Mouse (Mus musculus) CD4-positive helper T cell, adult 2 months (primary cell): Measurements from ENCODE around the gene Lypd1.

ENCODE experiments used
- DNase-seq: peaks from one replicate; pipeline ENCODE4 v3.0.0-alpha.2; 2012; ENCODE audit warnings: low read depth, missing footprints, low spot score

Gene Lypd1

GRCm38 (mm10) chr1:125912601-125913600, at the start of gene Lypd1:
Gene Lypd1 (minus strand): TSS chr1:125913101.
- no peak for DNase-seq

- DNase-seq = no peak
Measured at GRCm38 (mm10) chr1:125951026-125951425, 38.1 kb upstream of the Lypd1 start.

- DNase-seq = no peak
Measured at GRCm38 (mm10) chr1:125949076-125949475, 36.2 kb upstream of the Lypd1 start.

GRCm38 (mm10) chr1:125945136-125945535, 32.2 kb upstream of the Lypd1 start:
- DNase-seq = no peak

GRCm38 (mm10) chr1:125943305-125943704, 30.4 kb upstream of the Lypd1 start:
- DNase-seq = no peak

GRCm38 (mm10) chr1:125925486-125925885, 12.6 kb upstream of the Lypd1 start:
- DNase-seq = no peak

GRCm38 (mm10) chr1:125923062-125923461, 10.2 kb upstream of the Lypd1 start:
- DNase-seq = no peak

- no peak for DNase-seq
Measured at GRCm38 (mm10) chr1:125920696-125921095, 7.8 kb upstream of the Lypd1 start.

- no peak for DNase-seq
Measured at GRCm38 (mm10) chr1:125911901-125912445, 928 bp downstream of the Lypd1 start.

- no peak for DNase-seq
Measured at GRCm38 (mm10) chr1:125911337-125911900, 1.5 kb downstream of the Lypd1 start.

GRCm38 (mm10) chr1:125910871-125911265, 2.0 kb downstream of the Lypd1 start:
- DNase-seq = no peak

GRCm38 (mm10) chr1:125910211-125910870, 2.6 kb downstream of the Lypd1 start:
- DNase-seq = no peak

GRCm38 (mm10) chr1:125893158-125893557, 19.7 kb downstream of the Lypd1 start:
- no peak for DNase-seq

- DNase-seq = no peak
Measured at GRCm38 (mm10) chr1:125870056-125870455, 42.8 kb downstream of the Lypd1 start.

- DNase-seq = no peak
Measured at GRCm38 (mm10) chr1:125858631-125859030, 54.3 kb downstream of the Lypd1 start.

- no peak for DNase-seq
Measured at GRCm38 (mm10) chr1:125854646-125855045, 58.3 kb downstream of the Lypd1 start.

- DNase-seq = no peak
Measured at GRCm38 (mm10) chr1:125839746-125840392, 73.0 kb downstream of the Lypd1 start.

GRCm38 (mm10) chr1:125837507-125837906, 75.4 kb downstream of the Lypd1 start:
- no peak for DNase-seq

- no peak for DNase-seq
Measured at GRCm38 (mm10) chr1:125823611-125824010, 89.3 kb downstream of the Lypd1 start.

GRCm38 (mm10) chr1:125821101-125821500, 91.8 kb downstream of the Lypd1 start:
- no peak for DNase-seq
